Mouse (Mus musculus) forebrain, postnatal 0 days (tissue): ENCODE data around the gene Rp9. TPM values are rescaled to one million over a fixed set of nuclear protein-coding genes. Genes with fewer than 3 reads are reported as not detected.
A peak's percentile ranks its signal among the peaks of the same experiment; 100 is the strongest.

Source experiments
- ATAC-seq: fragments of 200-750 bp; cut with Nextera tagmentation; 2 replicates; pipeline ENCODE4 v1.8.0; 2017; ENCODE audit warnings: mild to moderate bottlenecking, moderate library complexity
- DNase-seq: peaks from one replicate; pipeline ENCODE4 v3.0.0-alpha.2; 2015
- H3K27ac ChIP-seq: fragments of 300-500 bp; sonication (generic); 2 replicates; pipeline ENCODE4 v1.5.1; 2014; ENCODE audit warnings: low read depth, mild to moderate bottlenecking, antibody characterized with exemption, low read length, moderate library complexity, mixed read lengths
- H3K27me3 ChIP-seq: fragments of 300-500 bp; sonication (generic); 2 replicates; pipeline ENCODE4 v1.6.1; 2014; ENCODE audit warnings: mild to moderate bottlenecking, low read length, mixed read lengths; ENCODE audit not compliant: insufficient read depth
- H3K36me3 ChIP-seq: fragments of 300-500 bp; sonication (generic); 2 replicates; pipeline ENCODE4 v1.6.1; 2014; ENCODE audit warnings: mild to moderate bottlenecking, moderate library complexity; ENCODE audit not compliant: insufficient read depth
- H3K4me1 ChIP-seq: fragments of 300-500 bp; sonication (generic); 2 replicates; pipeline ENCODE4 v1.6.1; 2014; ENCODE audit warnings: antibody characterized with exemption; ENCODE audit not compliant: insufficient read depth
- H3K4me2 ChIP-seq: fragments of 300-500 bp; sonication (generic); 2 replicates; pipeline ENCODE4 v1.6.1; 2014; ENCODE audit warnings: low read depth, mild to moderate bottlenecking, moderate library complexity
- H3K4me3 ChIP-seq: fragments of 300-500 bp; sonication (generic); 2 replicates; pipeline ENCODE4 v1.5.1; 2014; ENCODE audit warnings: low read depth, low read length, mixed read lengths
- H3K9ac ChIP-seq: fragments of 300-500 bp; sonication (generic); 2 replicates; pipeline ENCODE4 v1.6.1; 2014; ENCODE audit warnings: mild to moderate bottlenecking
- H3K9me3 ChIP-seq: fragments of 300-500 bp; sonication (generic); 2 replicates; pipeline ENCODE4 v1.6.1; 2016; ENCODE audit warnings: low read length
- CTCF ChIP-seq: sonication (generic); IDR thresholded peaks from 2 replicates; pipeline ENCODE4 v1.5.1; 2016; ENCODE audit warnings: antibody characterized with exemption, control low read depth, low read depth
- WGBS: fragments of 180-500 bp; shearing (Covaris S2); extraction: QIAGEN DNeasy Blood & Tissue Kit; methylation state at CpG from one replicate; pipeline ENCODE4 v1.1.7; 2014; 5-methylcytosine and 5-hydroxymethylcytosine counted together
- polyA plus RNA-seq: library from polyadenylated mRNA; unstranded; fragments of >200 nt; fragmentation: Nextera tagmentation; extraction: Ambion mirVana; gene quantifications from 2 replicates; pipeline ENCODE4 v1.2.1, GENCODE M21; 2015
- total RNA-seq: library from RNA; depleted of rRNA; stranded (reverse); fragments of >200 nt; gene quantifications from 2 replicates; pipeline ENCODE4 v1.2.3, GENCODE M21; 2014

The Rp9 gene
- total and polyA plus RNA-seq, 2 experiments from 2014 or later = 80.2 TPM

- H3K4me1 ChIP-seq = no peaks in the 10 kb centered on the region
- H3K36me3 ChIP-seq = no peaks in the 10 kb centered on the region
- DNase-seq (peak; percentile 44), ATAC-seq (no peak)
- H3K9me3 ChIP-seq = no peaks in the 10 kb centered on the region
- peak overlapping the region; percentile 87 for H3K4me2 ChIP-seq
- no peaks in the 10 kb centered on the region for H3K27me3 ChIP-seq
- H3K9ac ChIP-seq = peak overlapping the region; percentile 44
- 8% methylated on average over 10 of the region's 10 CpGs for WGBS
- peak overlapping the region; percentile 61 for H3K4me3 ChIP-seq
- TF ChIP-seq CTCF = no peak
- H3K27ac ChIP-seq = peak overlapping the region; percentile 73; the same call in 1 of the 2 replicates
These were observed 6.7 kb upstream of the Rp9 start for GRCm38 (mm10) chr9:22476265-22476664.

GRCm38 (mm10) chr9:22475424-22475868 is 5.9 kb upstream of the Rp9 start, which contains the start of gene Bbs9:
TSS of gene Bbs9 (plus strand) at chr9:22475715.
- H3K27me3 ChIP-seq = no peaks in the 10 kb centered on the region
- H3K9ac ChIP-seq = peak within 1 kb of the TSS; percentile 44
- H3K27ac ChIP-seq = peak within 1 kb of the TSS; percentile 73
- H3K36me3 ChIP-seq = no peaks in the 10 kb centered on the region
- H3K9me3 ChIP-seq = no peaks in the 10 kb centered on the region
- peak within 1 kb of the TSS; percentile 87 for H3K4me2 ChIP-seq
- H3K4me3 ChIP-seq = peak within 1 kb of the TSS; percentile 61
- no peaks in the 10 kb centered on the region for H3K4me1 ChIP-seq
- WGBS = under 1% methylated on average over 25 of the region's 25 CpGs
- TF ChIP-seq CTCF = no peak
- ATAC-seq (peak; percentile 99), DNase-seq (peak; percentile 96)

- no peak overlapping the region for H3K27ac ChIP-seq
These were observed 664 bp downstream of the Rp9 start for GRCm38 (mm10) chr9:22468899-22469259.

GRCm38 (mm10) chr9:22468170-22468898 is 1.2 kb downstream of the Rp9 start:
- 0 out of 2 replicates have a peak, but pooled peaks cover 3% of the 10 kb centered on the region for H3K36me3 ChIP-seq
- peak overlapping the region; percentile 74 for H3K4me3 ChIP-seq
- no peaks in the 10 kb centered on the region for H3K27me3 ChIP-seq
- ATAC-seq = peak; percentile 91
- 5% methylated on average over 37 of the region's 43 CpGs for WGBS
- no peak for TF ChIP-seq CTCF
- H3K4me1 ChIP-seq = no peaks in the 10 kb centered on the region
- H3K9me3 ChIP-seq = no peaks in the 10 kb centered on the region
- peak overlapping the region; percentile 97 for H3K9ac ChIP-seq
- peak overlapping the region; percentile 91 for H3K27ac ChIP-seq
- DNase-seq = peak; percentile 85
- peak overlapping the region; percentile 69 for H3K4me2 ChIP-seq

More at GRCm38 (mm10) chr9:22468899-22469259, 664 bp downstream of the Rp9 start:
- no peak for DNase-seq
- H3K9me3 ChIP-seq = no peaks in the 10 kb centered on the region
- 0 out of 2 replicates have a peak, but pooled peaks cover 3% of the 10 kb centered on the region for H3K36me3 ChIP-seq
- TF ChIP-seq CTCF = no peak
- peak overlapping the region; percentile 69; the same call in 1 of the 2 replicates for H3K4me2 ChIP-seq
- no peak overlapping the region for H3K9ac ChIP-seq
- H3K4me1 ChIP-seq = no peaks in the 10 kb centered on the region
- WGBS = 76% methylated on average over 8 of the region's 8 CpGs
- no peak for ATAC-seq
- no peak overlapping the region for H3K4me3 ChIP-seq
- H3K27me3 ChIP-seq = no peaks in the 10 kb centered on the region

GRCm38 (mm10) chr9:22467371-22468169 is 2.0 kb downstream of the Rp9 start:
- H3K36me3 ChIP-seq = 0 out of 2 replicates have a peak, but pooled peaks cover 3% of the 10 kb centered on the region
- no peaks in the 10 kb centered on the region for H3K9me3 ChIP-seq
- no peak for TF ChIP-seq CTCF
- peak; percentile 57 for DNase-seq
- no peaks in the 10 kb centered on the region for H3K27me3 ChIP-seq
- peak overlapping the region; percentile 97 for H3K9ac ChIP-seq
- WGBS = 5% methylated on average over 71 of the region's 73 CpGs
- peak overlapping the region; percentile 91 for H3K27ac ChIP-seq
- ATAC-seq = peak; percentile 78
- H3K4me1 ChIP-seq = no peaks in the 10 kb centered on the region
- peak overlapping the region; percentile 69 for H3K4me2 ChIP-seq
- H3K4me3 ChIP-seq = peak overlapping the region; percentile 74

GRCm38 (mm10) chr9:22466212-22466611 is 3.3 kb downstream of the Rp9 start:
- Histone ChIP-seq H3K4me3 (no peak overlapping the region), H3K27ac (no peak overlapping the region), H3K36me3 (0 out of 2 replicates have a peak, but pooled peaks cover 3% of the 10 kb centered on the region), H3K27me3 (no peaks in the 10 kb centered on the region), H3K9me3 (no peaks in the 10 kb centered on the region), H3K9ac (no peak overlapping the region), H3K4me1 (no peaks in the 10 kb centered on the region), H3K4me2 (no peak overlapping the region)
- WGBS = 93% methylated on average over 5 of the region's 5 CpGs
- ATAC-seq = no peak
- no peak for DNase-seq
- TF ChIP-seq CTCF = no peak

- DNase-seq (peak; percentile 47), ATAC-seq (no peak)
- no peak overlapping the region for H3K27ac ChIP-seq
- H3K36me3 ChIP-seq = peaks cover 15% of the 10 kb centered on the region
- no peak overlapping the region for H3K4me3 ChIP-seq
- no peak overlapping the region for H3K9ac ChIP-seq
- WGBS = 72% methylated on average over 3 of the region's 3 CpGs
- no peaks in the 10 kb centered on the region for H3K27me3 ChIP-seq
- TF ChIP-seq CTCF = no peak
- no peaks in the 10 kb centered on the region for H3K4me1 ChIP-seq
- no peak overlapping the region for H3K4me2 ChIP-seq
- no peaks in the 10 kb centered on the region for H3K9me3 ChIP-seq
These were observed 7.6 kb downstream of the Rp9 start for GRCm38 (mm10) chr9:22461946-22462345.
